Mouse (Mus musculus) cortical plate, adult 2 months (tissue): ENCODE measurements around the gene D7Ertd443e.

Experiments
- CTCF ChIP-seq: fragments of 200-500 bp; IDR thresholded peaks from 2 replicates; pipeline ENCODE4 v1.5.1; 2011; ENCODE audit warnings: mild to moderate bottlenecking, control low read depth, low read length; ENCODE audit not compliant: insufficient read depth; ENCODE audit errors: extremely low read depth
- POLR2A ChIP-seq: fragments of 200-500 bp; IDR thresholded peaks from 2 replicates; pipeline ENCODE4 v1.6.1; 2011; ENCODE audit warnings: mild to moderate bottlenecking, low read length, control low read depth; ENCODE audit not compliant: insufficient read depth; ENCODE audit errors: extremely low read depth

DNA sequence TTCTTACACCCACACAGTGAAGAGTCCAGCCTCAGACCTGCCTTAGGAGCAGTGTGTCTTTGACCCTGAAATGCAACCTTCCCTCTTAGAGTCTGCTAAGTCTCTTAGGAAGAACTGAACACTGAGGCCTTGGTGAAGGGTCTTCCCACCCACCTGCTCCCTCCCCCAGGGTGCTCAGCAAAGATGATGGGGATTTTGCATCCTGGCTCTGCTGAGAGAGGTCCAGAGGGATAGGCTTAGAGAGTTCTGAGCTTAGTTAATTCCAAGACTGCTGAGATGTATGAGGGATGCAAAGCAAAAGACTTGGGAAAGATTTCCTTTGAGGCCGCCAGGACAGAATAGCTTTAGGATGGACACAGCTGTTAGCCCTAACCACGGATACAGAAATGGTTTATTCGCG lies 158.4 kb downstream of the D7Ertd443e start:
- TF ChIP-seq POLR2A (no peak), CTCF (no peak)
